Mouse (Mus musculus) MEL (cell line): ENCODE measurements around the gene Cd247. TPM values are rescaled to one million over a fixed set of nuclear protein-coding genes. Genes with fewer than 3 reads are reported as not detected.

Source experiments
- DNase-seq: peaks from one replicate; pipeline ENCODE4 v3.0.0; 2011; ENCODE audit warnings: low read depth, low spot score
- H3K27ac ChIP-seq: 2 replicates; pipeline ENCODE4 v1.5.1; 2012; ENCODE audit warnings: low read depth, mild to moderate bottlenecking, control low read depth, low read length, moderate library complexity; ENCODE audit not compliant: control insufficient read depth
- H3K27me3 ChIP-seq, 2 experiments: fragments of 150-350 bp in 1 of 2; sonication (generic) in 1 of 2; 2 replicates each; pipeline ENCODE4 v1.6.1; 2012; ENCODE audit warnings: low read length in 2 of 2, mild to moderate bottlenecking in 2 of 2, improper control_type of control experiment in 1 of 2, moderate library complexity in 1 of 2; ENCODE audit not compliant: insufficient read depth in 2 of 2, control insufficient read depth in 1 of 2
- H3K36me3 ChIP-seq, 2 experiments: 2 replicates each; pipeline ENCODE4 v1.6.1; 2012 to 2014; ENCODE audit warnings: low read length in 2 of 2, improper control_type of control experiment in 1 of 2, inconsistent platforms in 1 of 2, mild to moderate bottlenecking in 1 of 2; ENCODE audit not compliant: insufficient read depth in 2 of 2, control insufficient read depth in 1 of 2
- H3K4me1 ChIP-seq, 2 experiments: fragments of 150-350 bp in 1 of 2; sonication (generic) in 1 of 2; 2 replicates each; pipeline ENCODE4 v1.6.1; 2012; ENCODE audit warnings: low read length in 2 of 2, improper control_type of control experiment in 1 of 2, mild to moderate bottlenecking in 1 of 2; ENCODE audit not compliant: insufficient read depth in 2 of 2, control insufficient read depth in 1 of 2
- H3K4me3 ChIP-seq, 2 experiments: fragments of 150-350 bp in 1 of 2; sonication (generic) in 1 of 2; 2 replicates each; pipeline ENCODE4 v1.5.1; 2012; ENCODE audit warnings: low read depth in 2 of 2, low read length in 2 of 2, mild to moderate bottlenecking in 2 of 2, moderate library complexity in 2 of 2, control low read depth in 1 of 2, improper control_type of control experiment in 1 of 2; ENCODE audit not compliant: control insufficient read depth in 1 of 2, insufficient read depth in 1 of 2
- H3K79me2 ChIP-seq: 2 replicates; pipeline ENCODE4 v1.6.1; 2012; ENCODE audit warnings: mild to moderate bottlenecking, low read length, moderate library complexity; ENCODE audit not compliant: control insufficient read depth, poor library complexity, insufficient read depth
- H3K9ac ChIP-seq: 2 replicates; pipeline ENCODE4 v1.6.1; 2012; ENCODE audit warnings: low read depth, mild to moderate bottlenecking, control low read depth, low read length, moderate library complexity; ENCODE audit not compliant: control insufficient read depth, poor library complexity, severe bottlenecking
- H3K9me3 ChIP-seq: fragments of 150-350 bp; sonication (generic); replicated peaks from 2 replicates; pipeline ENCODE4 v1.6.1; 2012; ENCODE audit warnings: mild to moderate bottlenecking, low read length, improper control_type of control experiment, moderate library complexity; ENCODE audit not compliant: insufficient read depth
- CTCF ChIP-seq, 3 experiments: IDR thresholded peaks in 2 of 3; conservative IDR thresholded peaks in 1 of 3; 2 replicates each; pipeline ENCODE4 v1.5.1; 2011 to 2012; ENCODE audit warnings: low read length in 3 of 3, low read depth in 2 of 3, mild to moderate bottlenecking in 2 of 3, improper control_type of control experiment in 1 of 3, inconsistent platforms in 1 of 3, mixed read lengths in 1 of 3, moderate library complexity in 1 of 3; ENCODE audit not compliant: control insufficient read depth in 1 of 3, insufficient read depth in 1 of 3, poor library complexity in 1 of 3, severe bottlenecking in 1 of 3
- E2F4 ChIP-seq: IDR thresholded peaks from 2 replicates; pipeline ENCODE4 v1.6.1; 2011; ENCODE audit warnings: low read depth, low read length, improper control_type of control experiment, borderline replicate concordance
- ELF1 ChIP-seq: IDR thresholded peaks from 2 replicates; pipeline ENCODE4 v1.6.1; 2014; ENCODE audit warnings: low read depth, mild to moderate bottlenecking, inconsistent platforms, low read length, improper control_type of control experiment, moderate library complexity
- MXI1 ChIP-seq: IDR thresholded peaks from 2 replicates; pipeline ENCODE4 v1.6.1; 2011; ENCODE audit warnings: mild to moderate bottlenecking, low read depth, low read length, improper control_type of control experiment
- MYC ChIP-seq: IDR thresholded peaks from 2 replicates; pipeline ENCODE4 v1.6.1; 2011; ENCODE audit warnings: low read depth, mild to moderate bottlenecking, low read length, improper control_type of control experiment, moderate library complexity
- NRF1 ChIP-seq: IDR thresholded peaks from 2 replicates; pipeline ENCODE4 v1.6.1; 2014; ENCODE audit warnings: low read depth, mild to moderate bottlenecking, inconsistent platforms, low read length, improper control_type of control experiment, moderate library complexity; ENCODE audit not compliant: poor library complexity, insufficient read depth, severe bottlenecking
- POLR2A ChIP-seq, 2 experiments: IDR thresholded peaks; 2 replicates each; pipeline ENCODE4 v1.6.1; 2011 to 2012; ENCODE audit warnings: low read length in 2 of 2, mild to moderate bottlenecking in 2 of 2, control low read depth in 1 of 2, improper control_type of control experiment in 1 of 2, low read depth in 1 of 2, moderate library complexity in 1 of 2; ENCODE audit not compliant: control insufficient read depth in 1 of 2, insufficient read depth in 1 of 2, poor library complexity in 1 of 2
- POLR2AphosphoS2 ChIP-seq: IDR thresholded peaks from 2 replicates; pipeline ENCODE4 v1.6.1; 2011; ENCODE audit warnings: low read length, improper control_type of control experiment
- POLR2AphosphoS5 ChIP-seq: IDR thresholded peaks from 2 replicates; pipeline ENCODE4 v1.6.1; 2012; ENCODE audit warnings: low read depth, borderline replicate concordance, mild to moderate bottlenecking, inconsistent platforms, low read length, moderate library complexity, mixed read lengths
- RAD21 ChIP-seq: IDR thresholded peaks from 2 replicates; pipeline ENCODE4 v1.6.1; 2011; ENCODE audit warnings: mild to moderate bottlenecking, low read depth, low read length, improper control_type of control experiment
- SMC3 ChIP-seq: IDR thresholded peaks from 2 replicates; pipeline ENCODE4 v1.6.1; 2011; ENCODE audit warnings: low read depth, low read length, improper control_type of control experiment
- TAL1 ChIP-seq: IDR thresholded peaks from 2 replicates; pipeline ENCODE4 v1.6.1; 2012; ENCODE audit warnings: mild to moderate bottlenecking, inconsistent platforms, low read length, moderate library complexity, mixed read lengths
- TBP ChIP-seq: IDR thresholded peaks from 2 replicates; pipeline ENCODE4 v1.8.0; 2011; ENCODE audit warnings: low read depth, low read length, improper control_type of control experiment
- UBTF ChIP-seq: IDR thresholded peaks from 2 replicates; pipeline ENCODE4 v1.6.1; 2012; ENCODE audit warnings: low read depth, mild to moderate bottlenecking, inconsistent platforms, low read length, improper control_type of control experiment, moderate library complexity, borderline replicate concordance; ENCODE audit not compliant: insufficient read depth
- USF1 ChIP-seq: IDR thresholded peaks from 2 replicates; pipeline ENCODE4 v1.6.1; 2014; ENCODE audit warnings: low read depth, mild to moderate bottlenecking, inconsistent platforms, low read length, improper control_type of control experiment, moderate library complexity
- ZNF384 ChIP-seq: IDR thresholded peaks from 2 replicates; pipeline ENCODE4 v1.6.1; 2012; ENCODE audit warnings: low read depth, mild to moderate bottlenecking, inconsistent platforms, low read length, improper control_type of control experiment
- polyA plus RNA-seq, 2 experiments: library from polyadenylated mRNA; stranded (reverse) in 1 of 2; unstranded in 1 of 2; fragments of >175 nt in 1 of 2; fragments of >200 nt in 1 of 2; gene quantifications; 2 replicates each; pipeline versions ENCODE4 v1.2.1 to v1.2.4; 2012; ENCODE audit warnings: low replicate concordance in 2 of 2, low read depth in 1 of 2; ENCODE audit not compliant: insufficient read length in 2 of 2, insufficient read depth in 1 of 2, missing spikeins in 1 of 2
- total RNA-seq: library from RNA; depleted of rRNA; stranded (reverse); fragments of 300-350 nt; gene quantifications from 2 replicates; pipeline ENCODE4 v1.2.3, GENCODE M21; 2012

Cd247 gene
- total and polyA plus RNA-seq, 3 experiments = 1.3 to 1.7 TPM; not detected in 1

DNA sequence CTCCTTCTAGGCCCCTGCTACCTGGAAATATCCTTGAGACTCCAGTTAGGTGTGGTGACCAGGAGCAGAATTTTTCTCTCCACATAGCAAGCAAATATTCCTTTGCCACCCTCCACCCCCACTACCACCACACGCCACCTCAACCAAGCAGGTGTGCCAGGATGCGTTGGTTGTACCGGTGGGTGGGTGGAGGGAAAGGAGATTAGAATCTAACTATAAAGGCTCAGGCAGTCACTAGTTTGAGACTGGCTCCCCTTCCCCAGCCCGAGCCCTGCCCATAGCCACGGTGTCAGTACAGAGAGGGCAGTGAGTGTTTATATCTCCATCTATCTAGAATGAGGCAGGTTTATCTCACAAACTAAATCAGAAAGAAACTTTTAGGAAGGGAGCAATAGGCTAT is 39.7 kb downstream of the Cd247 start:
- no peaks in the 10 kb centered on the region for H3K9me3 ChIP-seq
- no peaks in the 10 kb centered on the region for H3K4me1 ChIP-seq
- TF ChIP-seq SMC3 = no peak
- no peak for TF ChIP-seq ZNF384
- TF ChIP-seq POLR2A (IDR thresholded peaks at IDR 0.05; ENCODE audit: control insufficient read depth in 1 of 2, insufficient read depth in 1 of 2, low read depth in 1 of 2, low read length in 2 of 2, poor library complexity in 1 of 2) = no peak
- no peak for TF ChIP-seq USF1
- TF ChIP-seq UBTF = no peak
- no peak for TF ChIP-seq MYC
- TF ChIP-seq NRF1 = no peak
- TF ChIP-seq TAL1 = no peak
- TF ChIP-seq MXI1 = no peak
- no peak for TF ChIP-seq POLR2AphosphoS2
- TF ChIP-seq ELF1 = no peak
- TF ChIP-seq E2F4 = no peak
- no peak for TF ChIP-seq RAD21
- no peak for TF ChIP-seq TBP
- TF ChIP-seq CTCF (IDR thresholded peaks at IDR 0.05 in 2 of 3, conservative IDR thresholded peaks at IDR 0.05 in 1 of 3; ENCODE audit: control insufficient read depth in 1 of 3, insufficient read depth in 1 of 3, low read depth in 2 of 3, low read length in 3 of 3, poor library complexity in 1 of 3, severe bottlenecking in 1 of 3) = no peak
- no peak overlapping the region for H3K4me3 ChIP-seq
- H3K36me3 ChIP-seq = no peaks in the 10 kb centered on the region
- no peaks in the 10 kb centered on the region; a peak in 1 of 4 replicates for H3K27me3 ChIP-seq
- DNase-seq = no peak
- H3K27ac ChIP-seq = no peak overlapping the region
- H3K79me2 ChIP-seq = no peaks in the 10 kb centered on the region
- H3K9ac ChIP-seq = no peak overlapping the region

DNA sequence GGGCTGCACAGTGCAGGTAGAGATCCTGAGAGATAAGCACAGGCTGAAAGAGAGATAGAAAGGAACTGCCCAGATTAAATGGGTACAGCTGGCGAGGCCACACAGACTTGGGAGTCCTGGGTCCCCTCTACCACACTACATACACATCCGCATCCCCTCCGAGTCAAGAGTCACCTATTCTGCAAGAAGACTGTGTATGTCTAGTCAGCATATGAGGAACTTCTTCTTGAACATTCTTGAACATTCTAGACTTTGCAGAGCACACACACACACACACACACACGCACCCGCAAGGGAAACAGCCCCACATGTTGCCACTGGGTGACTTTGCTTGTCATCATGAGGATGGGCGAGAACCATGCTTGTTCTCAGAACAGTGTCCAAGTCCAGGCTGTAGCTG is 40.1 kb downstream of the Cd247 start:
- H3K9me3 ChIP-seq = no peaks in the 10 kb centered on the region
- H3K36me3 ChIP-seq = no peaks in the 10 kb centered on the region
- TF ChIP-seq CTCF (IDR thresholded peaks at IDR 0.05 in 2 of 3, conservative IDR thresholded peaks at IDR 0.05 in 1 of 3; ENCODE audit: control insufficient read depth in 1 of 3, insufficient read depth in 1 of 3, low read depth in 2 of 3, low read length in 3 of 3, poor library complexity in 1 of 3, severe bottlenecking in 1 of 3) = no peak
- TF ChIP-seq POLR2AphosphoS5 = no peak
- TF ChIP-seq, all 39 proteins: peak for 0
- Histone ChIP-seq H3K27me3 (no peaks in the 10 kb centered on the region; a peak in 1 of 4 replicates), H3K4me1 (no peaks in the 10 kb centered on the region), H3K4me3 (no peak overlapping the region), H3K27ac (no peak overlapping the region), H3K9ac (no peak overlapping the region), H3K79me2 (no peaks in the 10 kb centered on the region)
- no peak for DNase-seq
